Mouse (Mus musculus) mammary gland, adult 2 months (tissue): ENCODE measurements around the gene Cerkl. TPM values are rescaled to one million over a fixed set of nuclear protein-coding genes. Genes with fewer than 3 reads are reported as not detected.

Experiments used
- polyA plus RNA-seq: library from polyadenylated mRNA; depleted of rRNA; stranded (reverse); fragments of >200 nt; gene quantifications from 2 replicates; pipeline ENCODE4 v1.2.3, GENCODE M21; 2012; ENCODE audit warnings: low replicate concordance; rRNA removed

Gene Cerkl
- 0.60 and 1.5 TPM in 2 replicates for polyA plus RNA-seq

DNA sequence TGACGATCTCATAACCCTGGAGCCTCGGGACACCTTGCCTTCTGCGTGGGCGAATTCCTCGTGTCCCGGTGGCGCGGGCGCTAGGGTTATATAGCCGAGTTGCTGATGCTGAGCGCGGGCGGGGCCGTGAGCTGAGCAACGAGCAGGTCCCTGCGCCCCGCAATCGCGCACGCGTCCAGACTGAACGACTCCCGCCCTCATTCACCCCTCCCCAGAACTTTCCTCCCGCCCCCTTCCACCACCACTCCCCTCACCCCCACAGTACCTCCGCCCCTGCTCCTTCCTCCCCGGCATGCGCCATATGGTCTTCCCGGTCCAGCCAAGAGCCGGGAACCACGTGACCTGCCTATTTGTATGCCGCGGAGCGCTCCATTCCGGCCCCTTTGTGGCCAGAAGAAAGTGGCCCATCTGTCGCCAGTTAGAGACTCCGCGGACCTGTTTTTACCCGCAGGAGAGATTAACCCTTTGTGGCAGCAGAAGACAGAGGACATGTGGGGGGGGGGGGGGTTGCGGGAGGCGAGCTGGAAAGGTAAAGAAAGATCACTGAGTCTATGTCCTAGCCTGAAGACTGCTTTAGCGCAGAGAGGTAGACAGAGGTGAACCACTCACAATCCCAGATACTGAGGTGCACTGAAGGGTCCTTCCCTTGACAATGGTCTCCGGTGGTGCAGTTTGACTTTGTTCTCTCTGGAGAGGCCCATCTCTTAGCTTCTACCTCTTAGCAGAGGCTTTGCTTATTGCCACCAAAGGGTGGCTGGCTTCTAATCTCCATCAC is at the start of gene Cerkl, which contains the start of gene Neurod1:
Gene Cerkl, minus strand, starts transcription at position 211 of the 775 bp plus-strand sequence.
Gene Neurod1, minus strand, starts transcription at position 177 of the 775 bp plus-strand sequence.

Other genes with a start within 250 kb of the Cerkl start
- 8.6 and 13.2 TPM in 2 replicates for gene Itga4, start 201.4 kb downstream of the Cerkl start, polyA plus RNA-seq
- gene Neurod1, start within 50 bp of the Cerkl start, polyA plus RNA-seq, result not detected in 2 replicates
- 5.5 TPM in 2 replicates for gene Itprid2, start 178.6 kb upstream of the Cerkl start, polyA plus RNA-seq